Mouse (Mus musculus): ENCODE results near the gene Platr25.
"Not testable (repeated sequence)": the region's sequence is repeated elsewhere in the genome, so short reads cannot be mapped to it uniquely, and the experiment has no call there.

GRCm38 (mm10) chr13:62763806-62764205, 3.3 kb upstream of the Platr25 start:
- not testable (repeated sequence) for TF ChIP-seq POLR2A (IDR thresholded peaks at IDR 0.05; ENCODE audit: borderline replicate concordance, extremely low read depth, insufficient read depth, insufficient read length, poor library complexity, severe bottlenecking)
- TF ChIP-seq CTCF (IDR thresholded peaks at IDR 0.05; ENCODE audit: borderline replicate concordance, extremely low read depth, insufficient read depth, insufficient read length) = peak; percentile 23; the same call in 1 of the 2 replicates
